Mouse (Mus musculus): ENCODE data around the gene Arfgap2.

The Arfgap2 gene

DNA sequence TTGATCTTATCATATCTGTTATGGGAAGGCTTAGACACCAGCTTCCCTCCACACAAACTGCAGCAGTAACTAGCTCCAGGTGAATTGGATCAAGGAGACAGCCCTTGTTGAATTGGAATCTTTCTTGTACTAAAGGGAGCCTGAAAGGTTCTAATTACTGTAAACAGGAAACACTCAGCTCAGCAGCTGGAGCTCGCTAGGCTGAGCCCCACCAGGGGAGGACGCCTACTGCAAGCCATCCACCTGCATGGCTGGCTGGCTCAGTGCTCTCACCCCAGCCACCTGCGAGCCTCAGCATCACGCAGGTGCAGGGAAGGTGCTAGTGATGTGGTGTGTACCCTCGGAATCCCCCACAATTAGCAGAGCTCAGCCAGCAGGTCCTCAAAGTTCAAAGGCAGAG, 43.9 kb downstream of the Arfgap2 start:
- no peak for DNase-seq (ENCODE audit: low spot score)

GRCm38 (mm10) chr2:91309546-91309945, 44.8 kb downstream of the Arfgap2 start:
- no peak for DNase-seq (ENCODE audit: low spot score)

GRCm38 (mm10) chr2:91312578-91313311, 48.0 kb downstream of the Arfgap2 start:
- no peak for DNase-seq (ENCODE audit: low spot score)

DNA sequence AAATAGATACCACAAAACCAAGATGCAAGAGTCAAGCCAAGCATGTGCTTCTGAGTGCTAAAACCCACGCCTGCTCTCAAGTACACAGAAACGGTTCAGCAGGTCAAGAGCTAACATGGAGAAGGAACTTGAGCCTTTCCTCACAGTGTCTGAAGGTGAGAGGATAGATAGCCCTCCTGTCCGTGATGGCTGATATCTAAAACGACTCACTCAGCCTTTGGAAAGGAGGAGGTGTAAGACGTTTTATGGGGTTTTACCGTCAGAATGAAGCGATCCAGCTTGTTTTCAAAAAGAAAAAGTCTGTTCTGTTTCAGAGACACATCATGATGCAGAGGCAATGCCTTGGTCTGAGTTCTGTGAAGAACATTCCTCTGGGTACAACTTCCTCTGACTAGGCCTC, 49.4 kb downstream of the Arfgap2 start:
- DNase-seq (ENCODE audit: low spot score) = no peak

DNA sequence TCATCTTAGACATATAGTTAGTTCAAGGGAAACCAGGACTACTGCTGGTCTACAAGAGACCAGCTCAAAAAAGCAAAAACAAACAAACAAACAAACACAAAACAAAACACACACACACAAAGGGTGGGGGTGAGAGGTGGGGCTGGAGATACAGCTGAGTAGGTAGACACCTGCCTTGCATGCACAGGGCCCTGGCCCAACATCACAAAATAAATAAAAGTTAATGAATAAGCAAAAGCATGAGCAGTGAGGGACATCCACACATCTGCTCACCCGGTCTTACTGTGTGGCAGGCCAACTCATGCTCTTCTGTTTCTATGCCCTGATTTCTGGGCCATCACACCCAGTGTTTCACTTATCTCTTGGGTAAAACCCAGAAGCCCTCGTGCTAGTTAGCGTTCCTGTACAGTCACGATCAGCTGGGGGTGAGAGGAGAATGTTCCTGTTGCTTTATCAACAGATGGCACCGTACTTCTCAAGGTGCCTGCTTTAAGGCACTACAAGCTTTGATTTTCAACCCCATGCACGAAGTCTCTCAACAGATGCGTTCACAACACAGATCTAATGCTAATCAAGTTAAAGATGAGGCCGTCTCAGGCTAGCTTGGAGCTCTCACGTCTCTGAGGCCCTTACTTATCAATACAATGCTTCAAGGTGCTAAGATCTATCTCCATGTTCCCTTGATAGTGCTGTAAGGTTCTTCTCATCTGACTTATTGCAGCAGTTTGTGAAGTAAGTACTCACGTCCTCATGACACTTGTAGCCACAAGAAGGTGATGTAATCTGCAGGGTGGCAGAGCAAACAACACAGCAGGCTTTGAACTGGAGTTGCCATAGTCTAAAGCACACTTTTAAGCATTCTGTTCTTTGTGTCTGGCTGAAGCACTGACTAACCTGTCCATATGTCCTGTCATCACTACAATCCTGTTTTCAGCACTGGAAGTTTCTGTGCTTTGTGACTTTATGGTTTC, 56.1 kb downstream of the Arfgap2 start:
- DNase-seq (ENCODE audit: low spot score) = no peak

DNA sequence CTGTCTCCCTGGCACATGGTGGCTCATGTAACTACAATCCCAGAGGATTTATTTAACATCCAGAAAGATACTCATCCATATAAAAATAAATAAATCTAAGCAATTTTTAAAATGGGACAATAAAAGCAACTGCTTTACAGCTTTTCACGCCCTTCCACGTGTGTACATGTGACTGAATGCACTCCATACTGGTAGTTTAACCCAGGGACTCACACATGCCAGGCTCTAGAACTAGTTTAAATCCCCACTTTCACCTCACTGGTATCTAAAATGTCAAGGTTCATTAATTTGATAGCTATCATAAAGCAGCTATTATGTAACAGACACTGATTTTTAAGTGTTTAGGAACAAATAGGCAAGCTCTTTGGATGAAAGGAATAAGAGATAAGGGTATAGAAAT, 57.1 kb downstream of the Arfgap2 start:
- DNase-seq (ENCODE audit: low spot score) = no peak

GRCm38 (mm10) chr2:91322490-91322889, 57.7 kb downstream of the Arfgap2 start:
- DNase-seq (ENCODE audit: low spot score) = no peak

DNA sequence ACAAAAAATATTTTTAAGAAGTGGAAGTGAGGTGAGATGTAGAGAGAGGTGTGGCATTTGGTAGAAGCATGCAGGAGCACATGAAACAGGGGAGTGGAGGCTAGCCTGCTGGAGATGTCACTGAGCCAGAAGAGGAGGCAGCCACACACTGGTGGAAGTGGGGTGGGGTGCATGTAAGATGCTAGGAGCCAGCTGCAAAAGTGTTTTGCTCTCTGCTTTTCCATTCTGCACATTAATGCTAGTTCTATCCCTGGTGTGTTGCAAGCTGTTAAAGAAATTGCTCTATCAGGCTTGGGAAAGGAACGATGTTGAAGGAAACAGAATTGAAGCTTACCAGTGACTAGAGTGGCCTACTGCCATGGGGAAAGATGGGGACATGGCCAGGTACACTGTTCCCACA, 59.6 kb downstream of the Arfgap2 start:
- DNase-seq (ENCODE audit: low spot score) = no peak

DNA sequence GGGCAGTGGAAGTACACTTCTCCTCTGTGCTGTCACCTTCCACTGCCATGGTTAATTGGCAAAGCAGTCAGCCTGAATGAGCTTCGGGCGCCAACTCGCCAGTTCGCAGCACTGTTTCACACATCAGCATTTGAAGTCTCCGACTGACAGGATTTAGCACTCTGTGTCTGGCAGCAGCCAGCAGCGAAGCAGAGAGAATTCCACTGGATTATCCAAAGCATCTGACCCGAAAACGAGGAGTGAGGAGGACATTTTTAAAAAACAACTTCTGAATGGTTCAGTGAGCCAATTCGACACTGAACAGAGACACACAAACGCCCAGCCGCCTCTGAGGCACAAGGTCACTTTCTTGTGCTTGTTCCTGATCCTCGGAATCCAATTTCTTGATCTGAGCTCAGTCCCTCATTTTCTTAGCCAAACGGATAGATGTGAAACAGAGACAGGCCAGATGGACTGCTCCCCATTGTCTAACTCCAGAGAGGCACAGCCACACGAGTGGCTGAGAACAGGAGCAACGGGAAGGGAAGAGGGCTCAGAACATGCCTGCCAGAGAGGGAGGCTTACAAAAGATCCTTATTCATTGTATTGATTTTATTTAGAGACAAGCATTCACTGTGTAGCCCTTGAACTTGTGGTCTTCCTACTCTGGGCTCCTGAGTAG, 60.1 kb downstream of the Arfgap2 start:
- DNase-seq (ENCODE audit: low spot score) = no peak

Data from layer of hippocampus, adult 11-12 months (tissue).